Mouse (Mus musculus) ES-Bruce4 (cell line): Measurements from ENCODE around the gene 1700069L16Rik. TPM values are rescaled to one million over a fixed set of nuclear protein-coding genes. Genes with fewer than 3 reads are reported as not detected.

Experiments used
- H3K27ac ChIP-seq: 2 replicates; pipeline ENCODE4 v1.5.1; 2012; ENCODE audit warnings: low read length, inconsistent platforms; ENCODE audit not compliant: insufficient read depth
- H3K27me3 ChIP-seq: 2 replicates; pipeline ENCODE4 v1.6.1; 2012; ENCODE audit warnings: mild to moderate bottlenecking, low read length, inconsistent platforms; ENCODE audit not compliant: control insufficient read depth, poor library complexity, insufficient read depth, severe bottlenecking
- H3K36me3 ChIP-seq: 2 replicates; pipeline ENCODE4 v1.6.1; 2012; ENCODE audit warnings: inconsistent platforms, mild to moderate bottlenecking, low read length, moderate library complexity; ENCODE audit not compliant: control insufficient read depth, poor library complexity, insufficient read depth, severe bottlenecking
- H3K4me1 ChIP-seq: one replicate; pipeline ENCODE4 v1.8.1; 2011; ENCODE audit warnings: low read length; ENCODE audit not compliant: control insufficient read depth, insufficient read depth
- H3K4me3 ChIP-seq: 2 replicates; pipeline ENCODE4 v1.5.1; 2011; ENCODE audit warnings: low read depth, mild to moderate bottlenecking, low read length
- H3K9ac ChIP-seq: 2 replicates; pipeline ENCODE4 v1.6.1; 2012; ENCODE audit warnings: low read depth, mild to moderate bottlenecking, inconsistent platforms; ENCODE audit not compliant: poor library complexity, severe bottlenecking
- H3K9me3 ChIP-seq: replicated peaks from 2 replicates; pipeline ENCODE4 v1.6.1; 2012; ENCODE audit warnings: mild to moderate bottlenecking, low read length, inconsistent platforms; ENCODE audit not compliant: control insufficient read depth, poor library complexity, insufficient read depth, severe bottlenecking
- CTCF ChIP-seq: IDR thresholded peaks from one replicate; pipeline ENCODE4 v1.8.1; 2011; ENCODE audit warnings: low read depth, low read length
- EP300 ChIP-seq: IDR thresholded peaks from 2 replicates; pipeline ENCODE4 v1.6.1; 2011; ENCODE audit warnings: low read depth, low read length; ENCODE audit not compliant: insufficient read depth
- POLR2A ChIP-seq: IDR thresholded peaks from one replicate; pipeline ENCODE4 v1.8.1; 2011; ENCODE audit warnings: low read length; ENCODE audit not compliant: insufficient read depth
- polyA plus RNA-seq: library from polyadenylated mRNA; stranded (reverse); fragments of >200 nt; gene quantifications from 2 replicates; pipeline ENCODE4 v1.2.4, GENCODE M21; 2011; ENCODE audit warnings: low read depth; ENCODE audit not compliant: missing spikeins, insufficient read depth, insufficient read length

The 1700069L16Rik gene
- polyA plus RNA-seq, 1 experiment: not detected

- Histone ChIP-seq H3K36me3 (no peaks in the 10 kb centered on the region), H3K4me3 (no peak overlapping the region), H3K4me1 (peaks cover 3% of the 10 kb centered on the region), H3K9me3 (no peaks in the 10 kb centered on the region), H3K27ac (no peak overlapping the region), H3K9ac (no peak overlapping the region), H3K27me3 (no peaks in the 10 kb centered on the region)
- TF ChIP-seq EP300: no peak
- no peak for TF ChIP-seq POLR2A
- no peak for TF ChIP-seq CTCF
Measured at GRCm38 (mm10) chr5:113647141-113647540, 77.4 kb downstream of the 1700069L16Rik start.

DNA sequence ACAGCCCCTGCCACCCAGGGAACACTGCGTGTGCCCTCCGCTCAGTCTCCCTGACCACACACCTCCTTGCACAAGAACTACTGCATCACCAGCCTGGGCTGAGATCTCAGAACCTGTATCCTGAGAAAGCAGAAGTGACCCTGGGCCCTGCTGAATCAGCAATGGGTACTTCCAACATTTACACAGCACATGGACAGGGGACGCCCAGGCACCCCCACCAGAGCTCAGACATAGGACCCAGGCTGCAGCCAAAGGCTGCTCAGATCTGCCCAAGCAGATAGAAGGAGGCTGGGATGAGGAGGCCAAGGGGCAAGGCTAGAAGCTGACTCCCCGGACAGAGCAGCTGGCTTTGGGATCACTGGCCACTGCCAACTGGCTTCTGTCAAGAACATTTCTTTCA, 80.1 kb downstream of the 1700069L16Rik start:
- Histone ChIP-seq H3K4me3 (no peak overlapping the region), H3K36me3 (no peaks in the 10 kb centered on the region), H3K27ac (no peak overlapping the region), H3K9me3 (no peaks in the 10 kb centered on the region), H3K4me1 (no peaks in the 10 kb centered on the region), H3K9ac (no peak overlapping the region), H3K27me3 (no peaks in the 10 kb centered on the region)
- TF ChIP-seq CTCF (no peak), POLR2A (no peak), EP300 (no peak)

DNA sequence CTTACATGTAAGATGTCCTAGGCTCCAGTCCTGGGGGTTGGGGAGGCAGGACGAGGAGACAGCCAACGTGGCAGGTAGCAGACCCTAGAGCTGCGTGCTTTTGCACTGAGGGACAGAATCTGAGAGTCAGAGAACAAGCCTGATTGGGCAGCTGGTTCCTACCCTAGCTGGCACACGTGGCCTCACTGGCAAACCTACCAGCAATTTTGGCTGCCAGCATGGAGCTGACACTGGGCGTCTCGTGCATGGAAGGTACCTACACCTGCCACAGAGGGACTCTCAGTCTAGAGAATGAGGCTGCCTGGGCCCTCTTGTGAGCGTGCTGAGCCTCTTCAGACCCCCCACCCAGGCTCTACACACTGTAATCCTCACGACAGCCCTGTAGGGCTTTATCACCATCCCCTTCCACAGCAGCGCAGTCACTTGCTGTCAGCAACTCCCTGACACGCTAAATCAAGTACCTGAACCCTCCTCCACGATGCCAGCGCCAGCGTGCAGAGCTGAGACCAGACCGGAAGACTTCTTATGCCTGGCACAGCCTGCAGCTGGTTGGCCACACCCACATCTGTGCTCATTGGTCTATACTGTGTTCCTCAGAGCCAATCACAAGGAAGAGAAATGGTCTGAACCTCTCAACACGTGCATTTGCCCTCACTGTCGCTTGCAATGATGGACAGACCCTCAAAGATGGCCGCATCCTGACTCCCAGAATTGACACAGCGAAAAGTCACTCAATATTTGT, 81.3 kb downstream of the 1700069L16Rik start:
- Histone ChIP-seq H3K9me3 (no peaks in the 10 kb centered on the region), H3K27ac (no peak overlapping the region), H3K36me3 (no peaks in the 10 kb centered on the region), H3K9ac (no peak overlapping the region), H3K4me3 (peak overlapping the region; percentile 29), H3K27me3 (no peaks in the 10 kb centered on the region), H3K4me1 (no peaks in the 10 kb centered on the region)
- TF ChIP-seq POLR2A (no peak), EP300 (no peak), CTCF (no peak)

Other genes starting within 250 kb of the 1700069L16Rik start
- 2.3 and 3.1 TPM in 2 replicates for gene Wscd2, start 234.4 kb downstream of the 1700069L16Rik start, polyA plus RNA-seq
- 1.8 and 2.1 TPM in 2 replicates for gene Cmklr1, start 74.3 kb downstream of the 1700069L16Rik start, polyA plus RNA-seq
- 2.8 and 3.4 TPM in 2 replicates for gene Ficd, start 11.0 kb upstream of the 1700069L16Rik start, polyA plus RNA-seq
- 45.0 and 49.0 TPM in 2 replicates for gene Sart3, start 47.7 kb upstream of the 1700069L16Rik start, polyA plus RNA-seq
- 47.5 and 58.2 TPM in 2 replicates for gene Iscu, start 48.0 kb upstream of the 1700069L16Rik start, polyA plus RNA-seq
- gene Tmem119, start 75.7 kb upstream of the 1700069L16Rik start, polyA plus RNA-seq: 0.79 and 1.2 TPM in 2 replicates
- gene Selplg, start 107.9 kb upstream of the 1700069L16Rik start, polyA plus RNA-seq: 0.72 and 1.9 TPM in 2 replicates
- gene Coro1c, start 184.0 kb upstream of the 1700069L16Rik start, polyA plus RNA-seq: 174 and 218 TPM in 2 replicates